Mouse (Mus musculus) C2C12 (cell line): Measurements from ENCODE around the gene Prkg1.

Experiments
- CTCF ChIP-seq: IDR thresholded peaks from one replicate; pipeline ENCODE4 v1.5.1; 2011; ENCODE audit not compliant: control insufficient read depth, insufficient read depth, insufficient read length
- MYOD1 ChIP-seq: IDR thresholded peaks from one replicate; pipeline ENCODE4 v1.6.1; 2011; ENCODE audit warnings: low read depth; ENCODE audit not compliant: control insufficient read depth, insufficient read length
- MYOG ChIP-seq: IDR thresholded peaks from one replicate; pipeline ENCODE4 v1.6.1; 2011; ENCODE audit not compliant: control insufficient read depth, insufficient read length; ENCODE audit errors: extremely low read depth
- USF1 ChIP-seq: IDR thresholded peaks from one replicate; pipeline ENCODE4 v1.6.1; 2011; ENCODE audit warnings: low read depth, mild to moderate bottlenecking, control low read depth, moderate library complexity

- no peak for TF ChIP-seq CTCF
- TF ChIP-seq MYOG: no peak
- no peak for TF ChIP-seq MYOD1
- no peak for TF ChIP-seq USF1
Measured at GRCm38 (mm10) chr19:31658751-31659397, 106.0 kb downstream of the Prkg1 start.
